Mouse (Mus musculus) cerebellum, adult 2 months (tissue): ENCODE measurements around the gene Pik3r4. TPM values are rescaled to one million over a fixed set of nuclear protein-coding genes. Genes with fewer than 3 reads are reported as not detected.

Source experiments
- DNase-seq, 2 experiments: peaks; one replicate each; pipeline ENCODE4 v3.0.0; 2021
- H3K27ac ChIP-seq: fragments of 200-500 bp; 2 replicates; pipeline ENCODE4 v1.5.1; 2012; ENCODE audit warnings: low read length, control low read depth, inconsistent platforms; ENCODE audit not compliant: insufficient read depth
- H3K27me3 ChIP-seq: fragments of 200-500 bp; 2 replicates; pipeline ENCODE4 v1.6.1; 2012; ENCODE audit warnings: inconsistent platforms, mild to moderate bottlenecking, low read length, moderate library complexity; ENCODE audit not compliant: control insufficient read depth, insufficient read depth
- H3K4me1 ChIP-seq: fragments of 200-500 bp; 2 replicates; pipeline ENCODE4 v1.6.1; 2011; ENCODE audit warnings: low read length; ENCODE audit not compliant: control insufficient read depth, insufficient read depth
- H3K4me3 ChIP-seq: fragments of 200-500 bp; replicated peaks from 2 replicates; pipeline ENCODE3; 2011; ENCODE audit warnings: mild to moderate bottlenecking, low read depth, low read length, control low read depth; ENCODE audit not compliant: insufficient read depth
- CTCF ChIP-seq: fragments of 200-500 bp; IDR thresholded peaks from 2 replicates; pipeline ENCODE4 v1.5.1; 2011; ENCODE audit warnings: low read depth, mild to moderate bottlenecking, control low read depth, low read length, moderate library complexity, borderline replicate concordance; ENCODE audit not compliant: insufficient read depth
- POLR2A ChIP-seq: fragments of 200-500 bp; IDR thresholded peaks from 2 replicates; pipeline ENCODE4 v1.6.1; 2011; ENCODE audit warnings: low read length, control low read depth, borderline replicate concordance; ENCODE audit not compliant: insufficient read depth
- WGBS: fragments of 180-500 bp; shearing (Covaris S2); methylation state at CpG from one replicate; pipeline ENCODE4 v1.1.7; 2018; 5-methylcytosine and 5-hydroxymethylcytosine counted together
- polyA plus RNA-seq: library from polyadenylated mRNA; depleted of rRNA; stranded (reverse); fragments of >200 nt; gene quantifications from 2 replicates; pipeline ENCODE4 v1.2.3, GENCODE M21; 2012

The Pik3r4 gene
- polyA plus RNA-seq, 1 experiment, result 24.8 TPM

GRCm38 (mm10) chr9:105656189-105656588 is 13.4 kb downstream of the Pik3r4 start:
- no peak for DNase-seq
- no peak for TF ChIP-seq POLR2A
- TF ChIP-seq CTCF, result no peak
- H3K27me3 ChIP-seq, result no peaks in the 10 kb centered on the region
- H3K4me3 ChIP-seq, result no peak overlapping the region
- H3K27ac ChIP-seq, result no peak overlapping the region
- 76% methylated on average over 2 of the region's 2 CpGs for WGBS
- no peaks in the 10 kb centered on the region for H3K4me1 ChIP-seq

- no peaks in the 10 kb centered on the region for H3K4me1 ChIP-seq
- 94% methylated on average over 12 of the region's 12 CpGs for WGBS
- no peak for DNase-seq
- no peaks in the 10 kb centered on the region for H3K27me3 ChIP-seq
- H3K27ac ChIP-seq, result no peak overlapping the region
- TF ChIP-seq POLR2A (no peak), CTCF (no peak)
- no peak overlapping the region for H3K4me3 ChIP-seq
Measured at GRCm38 (mm10) chr9:105658216-105658615, 15.4 kb downstream of the Pik3r4 start.

GRCm38 (mm10) chr9:105659877-105660276 is 17.1 kb downstream of the Pik3r4 start:
- 89% methylated on average over 6 of the region's 6 CpGs for WGBS
- no peaks in the 10 kb centered on the region for H3K4me1 ChIP-seq
- H3K27me3 ChIP-seq, result no peaks in the 10 kb centered on the region
- no peak for TF ChIP-seq POLR2A
- no peak for TF ChIP-seq CTCF
- H3K4me3 ChIP-seq, result no peak overlapping the region
- no peak overlapping the region for H3K27ac ChIP-seq
- no peak for DNase-seq

- Histone ChIP-seq H3K4me1 (no peaks in the 10 kb centered on the region), H3K4me3 (no peak overlapping the region), H3K27me3 (no peaks in the 10 kb centered on the region), H3K27ac (no peak overlapping the region)
- no peak for TF ChIP-seq POLR2A
- no peak for TF ChIP-seq CTCF
- WGBS, result 95% methylated on average over 7 of the region's 7 CpGs
- DNase-seq, result no peak
Measured at GRCm38 (mm10) chr9:105665269-105665668, 22.5 kb downstream of the Pik3r4 start.

GRCm38 (mm10) chr9:105670916-105671315 is 28.1 kb downstream of the Pik3r4 start:
- H3K4me1 ChIP-seq, result no peaks in the 10 kb centered on the region
- no peak for TF ChIP-seq CTCF
- no peak for TF ChIP-seq POLR2A
- H3K27ac ChIP-seq, result no peak overlapping the region
- 94% methylated on average over 4 of the region's 4 CpGs for WGBS
- DNase-seq, result no peak
- H3K27me3 ChIP-seq, result no peaks in the 10 kb centered on the region
- no peak overlapping the region for H3K4me3 ChIP-seq

GRCm38 (mm10) chr9:105672032-105672431 is 29.3 kb downstream of the Pik3r4 start:
- no peak for TF ChIP-seq POLR2A
- no peak for TF ChIP-seq CTCF
- no peaks in the 10 kb centered on the region for H3K4me1 ChIP-seq
- H3K27ac ChIP-seq, result no peak overlapping the region
- WGBS, result 92% methylated on average over 2 of the region's 2 CpGs
- no peaks in the 10 kb centered on the region for H3K27me3 ChIP-seq
- H3K4me3 ChIP-seq, result no peak overlapping the region
- DNase-seq, result no peak

GRCm38 (mm10) chr9:105675941-105676340 is 33.2 kb downstream of the Pik3r4 start:
- H3K4me3 ChIP-seq, result no peak overlapping the region
- no peaks in the 10 kb centered on the region for H3K4me1 ChIP-seq
- H3K27ac ChIP-seq, result no peak overlapping the region
- no peak for DNase-seq
- no peaks in the 10 kb centered on the region for H3K27me3 ChIP-seq
- no peak for TF ChIP-seq CTCF
- TF ChIP-seq POLR2A, result no peak
- WGBS, result 89% methylated on average over 11 of the region's 11 CpGs

GRCm38 (mm10) chr9:105681386-105681785 is 38.6 kb downstream of the Pik3r4 start:
- no peak for DNase-seq
- Histone ChIP-seq H3K27me3 (no peaks in the 10 kb centered on the region), H3K4me1 (no peaks in the 10 kb centered on the region), H3K27ac (no peak overlapping the region), H3K4me3 (no peak overlapping the region)
- 41% methylated on average over 7 of the region's 7 CpGs for WGBS
- no peak for TF ChIP-seq POLR2A
- no peak for TF ChIP-seq CTCF

GRCm38 (mm10) chr9:105684549-105685165 is 41.9 kb downstream of the Pik3r4 start:
- no peak for DNase-seq
- Histone ChIP-seq H3K4me3 (no peak overlapping the region), H3K4me1 (no peaks in the 10 kb centered on the region), H3K27ac (no peak overlapping the region), H3K27me3 (no peaks in the 10 kb centered on the region)
- TF ChIP-seq CTCF (no peak), POLR2A (no peak)
- 81% methylated on average over 13 of the region's 13 CpGs for WGBS
